Mouse (Mus musculus): ENCODE data around the gene Cbx2. TPM values are rescaled to one million over a fixed set of nuclear protein-coding genes. Genes with fewer than 3 reads are reported as not detected.

The Cbx2 gene
- total RNA-seq (2014; rRNA removed) = 3.9 and 4.9 TPM in 2 replicates
- 2.9 and 4.1 TPM in 2 replicates for polyA plus RNA-seq (2012; rRNA removed)

GRCm38 (mm10) chr11:119022895-119023615 is at the start of gene Cbx2:
Gene Cbx2 (plus strand): TSS chr11:119022962.
- no peaks in the 10 kb centered on the region for H3K27me3 ChIP-seq (ENCODE audit: control insufficient read depth, insufficient read depth, low read length)
- H3K4me1 ChIP-seq (ENCODE audit: control insufficient read depth, insufficient read depth, low read length) = peaks cover 7% of the 10 kb centered on the region
- peaks cover 3% of the 10 kb centered on the region; the same call in 1 of the 2 replicates for H3K36me3 ChIP-seq (ENCODE audit: control insufficient read depth, insufficient read depth, low read length)
- WGBS = under 1% methylated on average over 95 of the region's 99 CpGs
- H3K4me3 ChIP-seq (ENCODE audit: insufficient read depth, low read depth, low read length) = peak within 1 kb of the TSS; percentile 96
- DNase-seq (ENCODE audit: extremely low read depth, low read depth, low spot score) = peak; percentile 39
- H3K79me2 ChIP-seq (ENCODE audit: control insufficient read depth, insufficient read depth, low read length) = peaks cover 8% of the 10 kb centered on the region; the same call in 1 of the 2 replicates
- H3K27ac ChIP-seq (replicated peaks; ENCODE audit: insufficient read depth, low read depth, low read length) = peak within 1 kb of the TSS; percentile 84
- peak within 1 kb of the TSS; percentile 93 for H3K9ac ChIP-seq (ENCODE audit: low read depth, low read length)
- no peak for TF ChIP-seq CTCF (IDR thresholded peaks at IDR 0.05; ENCODE audit: low read depth, low read length)
- TF ChIP-seq POLR2A (IDR thresholded peaks at IDR 0.05; ENCODE audit: extremely low read depth, insufficient read depth, low read length) = peak; percentile 46; the same call in 1 of the 2 replicates

- Histone ChIP-seq H3K4me3 (ENCODE audit: insufficient read depth, low read depth, low read length) (no peak overlapping the region), H3K9ac (ENCODE audit: low read depth, low read length) (no peak overlapping the region), H3K79me2 (ENCODE audit: control insufficient read depth, insufficient read depth, low read length) (no peaks in the 10 kb centered on the region), H3K4me1 (ENCODE audit: control insufficient read depth, insufficient read depth, low read length) (no peaks in the 10 kb centered on the region), H3K27me3 (ENCODE audit: control insufficient read depth, insufficient read depth, low read length) (no peaks in the 10 kb centered on the region), H3K36me3 (ENCODE audit: control insufficient read depth, insufficient read depth, low read length) (no peaks in the 10 kb centered on the region), H3K27ac (replicated peaks; ENCODE audit: insufficient read depth, low read depth, low read length) (no peak overlapping the region)
- WGBS = 65% methylated on average over 7 of the region's 7 CpGs
- DNase-seq (ENCODE audit: extremely low read depth, low read depth, low spot score) = peak; percentile 26
- TF ChIP-seq CTCF (IDR thresholded peaks at IDR 0.05; ENCODE audit: low read depth, low read length) (no peak), POLR2A (IDR thresholded peaks at IDR 0.05; ENCODE audit: extremely low read depth, insufficient read depth, low read length) (no peak)
These were observed 48.4 kb upstream of the Cbx2 start for GRCm38 (mm10) chr11:118974340-118974739.

GRCm38 (mm10) chr11:118975427-118975826 is 47.3 kb upstream of the Cbx2 start:
- Histone ChIP-seq H3K9ac (ENCODE audit: low read depth, low read length) (peak overlapping the region; percentile 67), H3K79me2 (ENCODE audit: control insufficient read depth, insufficient read depth, low read length) (no peaks in the 10 kb centered on the region), H3K4me3 (ENCODE audit: insufficient read depth, low read depth, low read length) (peak overlapping the region; percentile 52), H3K4me1 (ENCODE audit: control insufficient read depth, insufficient read depth, low read length) (no peaks in the 10 kb centered on the region), H3K27me3 (ENCODE audit: control insufficient read depth, insufficient read depth, low read length) (no peaks in the 10 kb centered on the region), H3K36me3 (ENCODE audit: control insufficient read depth, insufficient read depth, low read length) (no peaks in the 10 kb centered on the region), H3K27ac (replicated peaks; ENCODE audit: insufficient read depth, low read depth, low read length) (peak overlapping the region; percentile 88)
- no peak for TF ChIP-seq POLR2A (IDR thresholded peaks at IDR 0.05; ENCODE audit: extremely low read depth, insufficient read depth, low read length)
- peak; percentile 72 for TF ChIP-seq CTCF (IDR thresholded peaks at IDR 0.05; ENCODE audit: low read depth, low read length)
- DNase-seq (ENCODE audit: extremely low read depth, low read depth, low spot score) = peak; percentile 61
- 4% methylated on average over 10 of the region's 10 CpGs for WGBS

GRCm38 (mm10) chr11:118975917-118976316 is 46.8 kb upstream of the Cbx2 start:
- H3K36me3 ChIP-seq (ENCODE audit: control insufficient read depth, insufficient read depth, low read length) = no peaks in the 10 kb centered on the region
- no peak overlapping the region; the same call in 1 of the 2 replicates for H3K4me3 ChIP-seq (ENCODE audit: insufficient read depth, low read depth, low read length)
- no peaks in the 10 kb centered on the region for H3K79me2 ChIP-seq (ENCODE audit: control insufficient read depth, insufficient read depth, low read length)
- H3K27ac ChIP-seq (replicated peaks; ENCODE audit: insufficient read depth, low read depth, low read length) = peak overlapping the region; percentile 88
- TF ChIP-seq POLR2A (IDR thresholded peaks at IDR 0.05; ENCODE audit: extremely low read depth, insufficient read depth, low read length) = no peak
- no peak for TF ChIP-seq CTCF (IDR thresholded peaks at IDR 0.05; ENCODE audit: low read depth, low read length)
- DNase-seq (ENCODE audit: extremely low read depth, low read depth, low spot score) = peak; percentile 97
- H3K4me1 ChIP-seq (ENCODE audit: control insufficient read depth, insufficient read depth, low read length) = no peaks in the 10 kb centered on the region
- 4% methylated on average over 12 of the region's 12 CpGs for WGBS
- peak overlapping the region; percentile 67; the same call in 1 of the 2 replicates for H3K9ac ChIP-seq (ENCODE audit: low read depth, low read length)
- no peaks in the 10 kb centered on the region for H3K27me3 ChIP-seq (ENCODE audit: control insufficient read depth, insufficient read depth, low read length)

GRCm38 (mm10) chr11:118980388-118980787 is 42.4 kb upstream of the Cbx2 start:
- Histone ChIP-seq H3K36me3 (ENCODE audit: control insufficient read depth, insufficient read depth, low read length) (no peaks in the 10 kb centered on the region), H3K4me1 (ENCODE audit: control insufficient read depth, insufficient read depth, low read length) (no peaks in the 10 kb centered on the region), H3K79me2 (ENCODE audit: control insufficient read depth, insufficient read depth, low read length) (no peaks in the 10 kb centered on the region), H3K4me3 (ENCODE audit: insufficient read depth, low read depth, low read length) (no peak overlapping the region), H3K9ac (ENCODE audit: low read depth, low read length) (no peak overlapping the region), H3K27me3 (ENCODE audit: control insufficient read depth, insufficient read depth, low read length) (no peaks in the 10 kb centered on the region), H3K27ac (replicated peaks; ENCODE audit: insufficient read depth, low read depth, low read length) (no peak overlapping the region)
- WGBS = 82% methylated on average over 2 of the region's 2 CpGs
- no peak for TF ChIP-seq POLR2A (IDR thresholded peaks at IDR 0.05; ENCODE audit: extremely low read depth, insufficient read depth, low read length)
- no peak for TF ChIP-seq CTCF (IDR thresholded peaks at IDR 0.05; ENCODE audit: low read depth, low read length)
- DNase-seq (ENCODE audit: extremely low read depth, low read depth, low spot score) = no peak

Measured in liver, adult 2 months (tissue).